Comparison of ENCODE assay signal across 23 mouse cellular contexts in the genomic region with DNA sequence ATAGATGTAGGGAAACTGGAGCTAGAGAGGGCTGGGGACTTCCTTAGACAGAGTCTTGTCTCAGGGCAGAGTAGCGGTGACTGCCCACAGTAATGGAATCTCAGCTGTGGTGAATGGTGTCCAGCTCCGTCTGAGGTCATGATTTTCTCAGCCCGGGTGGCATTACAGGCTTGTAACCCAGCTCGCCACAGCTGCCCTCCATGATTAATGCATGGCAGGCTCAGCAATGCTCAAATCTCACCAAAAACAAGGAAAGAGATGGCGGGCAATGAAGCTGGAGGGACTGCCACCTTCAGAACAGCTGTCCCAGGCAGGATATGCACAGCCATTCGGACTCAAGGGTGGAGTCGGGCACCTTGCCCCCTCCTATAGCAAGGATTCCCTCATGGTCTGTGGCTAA. TPM values are rescaled to one million over a fixed set of nuclear protein-coding genes. Genes with fewer than 3 reads are reported as not detected.
"Had no signal": no experiment of that assay in that cellular context is flagged by ENCODE, and none has a peak within 500 bp of the region (broad histone marks: within the 10 kb centered on the region; RNA-seq: fewer than 3 reads in every experiment).

No protein-coding gene starts in this region.

- H3K27me3 ChIP-seq: hindbrain, embryonic 15.5 days had no signal

- ATAC-seq: hindbrain, embryonic 16.5 days; hindbrain, postnatal 0 days; inflammation-experienced regulatory T-cells, adult 6 months; intestine, embryonic 15.5 days; intestine, embryonic 16.5 days; intestine, postnatal 0 days had no signal

- H3K4me3 ChIP-seq: heart, embryonic 10.5 days; heart, embryonic 12.5 days; heart, embryonic 13.5 days; heart, embryonic 15.5 days; hindbrain, embryonic 10.5 days; hindbrain, embryonic 12.5 days; hindbrain, embryonic 13.5 days; hindbrain, embryonic 15.5 days; intestine, embryonic 15.5 days; kidney, embryonic 15.5 days; layer of hippocampus, adult 2 months; left cerebral cortex, adult 2 months had no signal

- H3K36me3 ChIP-seq: heart, embryonic 10.5 days; heart, embryonic 12.5 days; heart, embryonic 13.5 days; heart, embryonic 15.5 days; hindbrain, embryonic 10.5 days; hindbrain, embryonic 12.5 days; hindbrain, embryonic 13.5 days; hindbrain, embryonic 15.5 days; intestine, embryonic 15.5 days; kidney, embryonic 15.5 days had no signal

- H3K4me2 ChIP-seq: heart, embryonic 11.5 days; heart, embryonic 12.5 days; heart, embryonic 13.5 days; heart, embryonic 15.5 days; hindbrain, embryonic 12.5 days; hindbrain, embryonic 13.5 days; hindbrain, embryonic 14.5 days; hindbrain, embryonic 15.5 days; intestine, embryonic 15.5 days; kidney, embryonic 15.5 days had no signal

RNA-seq across cellular contexts. Expression of a gene that starts 13.5 kb away (rescaled TPM):
- polyA plus RNA-seq: inflammation-experienced regulatory T-cells, adult 6 months had no signal

RNA-seq across cellular contexts. Expression of a gene that starts 15.5 kb away (rescaled TPM):
- polyA plus RNA-seq: heart, embryonic 14.5 days; heart, postnatal 0 days; inflammation-experienced regulatory T-cells, adult 6 months; intestine, embryonic 14.5 days; intestine, postnatal 0 days; kidney, embryonic 14.5 days had no signal

RNA-seq across cellular contexts. Expression of a gene that starts 28.9 kb away (rescaled TPM):
- polyA plus RNA-seq: inflammation-experienced regulatory T-cells, adult 6 months had no signal
